Mouse (Mus musculus) kidney, embryonic 16.5 days (tissue): Measurements from ENCODE around the gene Gfra4. TPM values are rescaled to one million over a fixed set of nuclear protein-coding genes. Genes with fewer than 3 reads are reported as not detected.
"Not testable (repeated sequence)": the region's sequence is repeated elsewhere in the genome, so short reads cannot be mapped to it uniquely, and the experiment has no call there.

Source experiments
- ATAC-seq: fragments of 200-750 bp; cut with Nextera tagmentation; 2 replicates; pipeline ENCODE4 v1.8.0; 2017; ENCODE audit warnings: moderate TSS enrichment; ENCODE audit not compliant: low FRiP score, low TSS enrichment
- H3K27ac ChIP-seq: fragments of 300-500 bp; sonication (generic); 2 replicates; pipeline ENCODE4 v1.5.1; 2014; ENCODE audit warnings: low read length
- H3K27me3 ChIP-seq: fragments of 300-500 bp; sonication (generic); 2 replicates; pipeline ENCODE4 v1.6.1; 2014; ENCODE audit warnings: low read length, control low read depth, mixed read lengths; ENCODE audit not compliant: insufficient read depth
- H3K36me3 ChIP-seq: fragments of 300-500 bp; sonication (generic); 2 replicates; pipeline ENCODE4 v1.6.1; 2014; ENCODE audit warnings: low read length, control low read depth, mixed read lengths; ENCODE audit not compliant: insufficient read depth
- H3K4me1 ChIP-seq: fragments of 300-500 bp; sonication (generic); 2 replicates; pipeline ENCODE4 v1.6.1; 2014; ENCODE audit warnings: low read length, control low read depth, mixed read lengths; ENCODE audit not compliant: insufficient read depth
- H3K4me2 ChIP-seq: fragments of 300-500 bp; sonication (generic); replicated peaks from 2 replicates; pipeline ENCODE4 v1.6.1; 2014; ENCODE audit warnings: low read depth, low read length
- H3K4me3 ChIP-seq: fragments of 300-500 bp; sonication (generic); 2 replicates; pipeline ENCODE4 v1.5.1; 2014; ENCODE audit warnings: mild to moderate bottlenecking, low read length
- H3K9ac ChIP-seq: fragments of 300-500 bp; sonication (generic); replicated peaks from 2 replicates; pipeline ENCODE4 v1.6.1; 2014; ENCODE audit warnings: low read length
- H3K9me3 ChIP-seq: fragments of 300-500 bp; sonication (generic); 2 replicates; pipeline ENCODE4 v1.6.1; 2016; ENCODE audit warnings: low read length, control low read depth
- WGBS: fragments of 180-500 bp; shearing (Covaris S2); extraction: QIAGEN DNeasy Blood & Tissue Kit; methylation state at CpG from one replicate; pipeline ENCODE4 v1.1.7; 2014; 5-methylcytosine and 5-hydroxymethylcytosine counted together
- polyA plus RNA-seq: library from polyadenylated mRNA; unstranded; fragments of >200 nt; fragmentation: Nextera tagmentation; extraction: Ambion mirVana; gene quantifications from 2 replicates; pipeline ENCODE4 v1.2.1, GENCODE M21; 2015

Gene Gfra4
- polyA plus RNA-seq, 1 experiment from 2014 or later: 17.3 TPM

DNA sequence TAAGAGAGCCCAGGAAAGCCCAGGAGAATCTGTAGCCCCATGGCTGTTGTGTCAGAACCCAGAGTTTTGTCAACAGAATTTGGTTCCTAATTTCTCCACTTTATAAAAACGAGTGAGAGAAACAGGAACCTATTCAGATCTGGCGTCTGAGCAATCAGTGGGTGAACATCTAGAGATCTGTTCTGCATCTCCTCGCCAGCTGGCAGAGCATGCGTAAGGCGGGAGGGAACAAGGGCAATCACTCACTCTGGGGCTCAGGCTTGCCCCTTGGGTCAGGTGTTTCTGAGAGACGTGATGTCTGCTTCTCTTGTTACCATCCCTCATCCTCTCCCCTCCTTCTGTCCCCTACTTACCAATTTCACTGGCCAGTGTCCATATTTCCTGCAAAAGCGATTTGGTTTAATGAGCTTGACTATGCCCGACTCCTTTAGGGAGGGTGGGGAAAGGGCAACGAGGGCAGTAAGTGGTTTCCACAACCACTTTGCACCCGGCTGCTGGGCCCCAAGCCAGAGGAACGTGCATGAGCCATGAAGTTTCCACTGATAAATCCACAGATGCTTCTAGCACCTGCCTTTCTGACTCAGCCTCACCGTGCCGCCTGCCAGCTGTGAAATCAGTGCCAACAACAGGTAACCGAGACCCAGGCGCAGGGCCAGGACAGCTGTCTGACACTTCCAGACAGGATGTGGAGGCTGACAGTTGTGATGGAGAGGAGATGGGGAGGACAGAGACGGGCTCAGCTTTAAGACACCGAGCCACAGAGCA is 5.5 kb downstream of the Gfra4 start:
- ATAC-seq: no peak
- H3K9ac ChIP-seq: 0 out of 2 replicates have a peak overlapping the region, but pooled peaks have one; percentile 8
- H3K4me2 ChIP-seq: no peak overlapping the region
- H3K27ac ChIP-seq: no peak overlapping the region
- 32% methylated on average over 17 of the region's 17 CpGs for WGBS
- peaks cover 5% of the 10 kb centered on the region; the same call in 1 of the 2 replicates for H3K9me3 ChIP-seq
- H3K4me3 ChIP-seq: no peak overlapping the region
- H3K27me3 ChIP-seq: peaks cover 30% of the 10 kb centered on the region
- H3K4me1 ChIP-seq: peaks cover 24% of the 10 kb centered on the region
- no peaks in the 10 kb centered on the region for H3K36me3 ChIP-seq

DNA sequence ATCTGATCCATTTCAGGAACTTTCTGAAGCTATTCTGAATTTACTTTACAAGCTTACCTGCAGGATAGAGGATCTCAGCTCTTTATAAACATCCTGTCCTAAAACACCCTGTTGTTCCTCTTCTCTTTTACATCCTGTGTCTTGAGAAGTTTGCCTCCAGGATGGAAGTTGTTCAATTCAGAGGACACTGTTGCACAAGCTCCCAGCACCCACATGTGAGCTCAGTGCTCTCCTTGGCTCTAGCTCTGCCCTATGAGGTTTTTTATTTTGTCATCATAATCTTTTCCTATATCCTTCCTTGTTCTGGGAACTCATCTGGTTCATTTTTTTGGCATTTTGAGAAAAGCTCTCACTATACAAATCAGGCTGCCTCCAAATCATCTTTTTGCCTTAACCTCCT is 6.1 kb downstream of the Gfra4 start:
- no peak overlapping the region for H3K4me2 ChIP-seq
- no peaks in the 10 kb centered on the region for H3K36me3 ChIP-seq
- no peak overlapping the region for H3K4me3 ChIP-seq
- H3K4me1 ChIP-seq: peaks cover 24% of the 10 kb centered on the region
- peaks cover 23% of the 10 kb centered on the region for H3K27me3 ChIP-seq
- 0 out of 2 replicates have a peak overlapping the region, but pooled peaks have one; percentile 8 for H3K9ac ChIP-seq
- no peak for ATAC-seq
- no peak overlapping the region for H3K27ac ChIP-seq
- H3K9me3 ChIP-seq: peaks cover 5% of the 10 kb centered on the region; the same call in 1 of the 2 replicates

DNA sequence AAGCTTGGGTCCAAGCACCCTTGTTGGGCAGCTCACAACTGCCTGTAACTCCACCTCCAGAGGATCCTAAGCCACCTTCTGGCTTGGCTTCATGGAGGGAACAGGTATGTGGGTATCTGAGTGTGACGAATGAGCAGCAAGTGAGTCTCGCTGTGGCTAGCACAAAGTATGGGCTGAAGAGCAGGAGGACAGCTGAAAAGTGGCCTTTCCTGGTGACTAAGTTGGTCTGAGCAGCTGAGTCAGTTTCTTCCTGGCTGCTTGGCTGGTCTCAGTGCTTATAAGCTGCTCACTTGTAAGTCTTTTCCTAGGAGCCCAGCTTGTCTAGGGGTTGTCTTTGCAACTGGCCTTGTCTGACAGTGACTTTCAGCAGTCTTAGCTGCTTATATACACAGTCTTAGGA is 6.5 kb downstream of the Gfra4 start:
- Histone ChIP-seq H3K4me2 (no peak overlapping the region), H3K27ac (no peak overlapping the region), H3K4me1 (peaks cover 21% of the 10 kb centered on the region), H3K27me3 (peaks cover 20% of the 10 kb centered on the region), H3K36me3 (no peaks in the 10 kb centered on the region), H3K4me3 (no peak overlapping the region), H3K9ac (no peak overlapping the region), H3K9me3 (peaks cover 5% of the 10 kb centered on the region; the same call in 1 of the 2 replicates)
- 81% methylated on average over 2 of the region's 2 CpGs for WGBS
- no peak for ATAC-seq

DNA sequence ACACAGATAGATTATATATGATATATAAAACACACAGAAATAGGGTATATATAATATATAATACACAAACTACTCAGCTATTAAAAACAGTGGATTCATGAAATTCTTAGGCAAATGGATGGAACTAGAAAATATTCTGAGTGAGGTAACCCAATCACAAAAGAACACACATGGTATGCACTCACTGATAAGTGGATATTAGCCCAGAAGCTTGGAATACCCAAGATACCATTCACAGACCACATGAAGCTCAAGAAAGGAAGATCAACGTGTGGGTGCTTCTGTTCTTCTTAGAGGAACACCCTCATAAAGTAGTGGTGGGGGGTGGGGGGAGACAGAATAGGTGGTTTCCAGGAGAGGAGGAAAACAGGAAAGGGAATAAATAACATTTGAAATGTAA is 11.5 kb downstream of the Gfra4 start:
- not testable (repeated sequence) for H3K27ac ChIP-seq, H3K27me3 ChIP-seq, H3K9ac ChIP-seq, H3K4me3 ChIP-seq, H3K4me1 ChIP-seq, ATAC-seq, H3K36me3 ChIP-seq, H3K9me3 ChIP-seq, H3K4me2 ChIP-seq
- WGBS: 66% methylated on average over 1 of the region's 1 CpGs

DNA sequence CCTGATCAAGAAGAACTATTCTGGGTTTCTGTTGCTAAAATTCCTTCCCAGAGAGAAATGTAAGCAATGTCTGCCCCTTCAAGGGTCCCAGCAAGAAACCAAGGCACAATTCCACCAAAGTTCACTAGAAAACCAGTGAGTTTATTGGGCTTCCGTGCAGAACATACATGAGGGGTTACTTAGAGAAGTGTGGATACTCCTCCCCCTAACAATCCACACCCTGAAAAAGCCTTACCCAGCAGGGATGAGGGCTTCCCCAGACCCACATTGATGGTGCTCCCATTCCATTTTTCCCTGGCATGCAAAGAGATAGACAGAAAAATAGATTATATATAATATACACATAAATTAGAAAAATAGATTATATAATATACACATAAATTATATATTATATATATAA is 11.9 kb downstream of the Gfra4 start:
- no peak overlapping the region for H3K27ac ChIP-seq
- ATAC-seq: no peak
- H3K4me3 ChIP-seq: no peak overlapping the region
- no peaks in the 10 kb centered on the region for H3K27me3 ChIP-seq
- peaks cover 7% of the 10 kb centered on the region for H3K36me3 ChIP-seq
- no peak overlapping the region for H3K9ac ChIP-seq
- peaks cover 5% of the 10 kb centered on the region; the same call in 1 of the 2 replicates for H3K9me3 ChIP-seq
- H3K4me1 ChIP-seq: peaks cover 3% of the 10 kb centered on the region; the same call in 1 of the 2 replicates
- no peak overlapping the region for H3K4me2 ChIP-seq
- WGBS: 90% methylated on average over 1 of the region's 1 CpGs

DNA sequence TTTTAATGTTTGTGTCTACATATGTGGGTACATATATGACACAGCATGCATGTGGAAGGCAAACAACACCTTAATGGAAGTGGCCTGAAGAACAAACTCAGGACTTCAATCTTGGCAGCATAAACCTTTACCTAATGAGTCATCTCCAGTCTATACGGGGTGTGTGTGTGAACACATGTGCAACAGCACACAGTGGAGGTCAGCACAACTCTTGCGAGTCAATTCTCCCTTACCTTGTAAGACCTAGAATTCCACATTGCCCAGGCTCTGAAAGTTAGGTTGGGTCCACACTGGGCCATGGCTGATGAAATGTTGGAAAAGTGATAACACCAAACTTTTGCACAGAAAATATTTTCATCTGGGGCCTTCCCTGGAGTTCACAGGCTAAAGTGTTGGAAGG is 12.3 kb downstream of the Gfra4 start:
- peaks cover 3% of the 10 kb centered on the region; the same call in 1 of the 2 replicates for H3K4me1 ChIP-seq
- no peak overlapping the region for H3K9ac ChIP-seq
- H3K4me3 ChIP-seq: no peak overlapping the region
- peaks cover 5% of the 10 kb centered on the region; the same call in 1 of the 2 replicates for H3K9me3 ChIP-seq
- no peak for ATAC-seq
- WGBS: 90% methylated on average over 2 of the region's 2 CpGs
- no peaks in the 10 kb centered on the region for H3K27me3 ChIP-seq
- H3K36me3 ChIP-seq: peaks cover 11% of the 10 kb centered on the region
- no peak overlapping the region for H3K4me2 ChIP-seq
- no peak overlapping the region for H3K27ac ChIP-seq

DNA sequence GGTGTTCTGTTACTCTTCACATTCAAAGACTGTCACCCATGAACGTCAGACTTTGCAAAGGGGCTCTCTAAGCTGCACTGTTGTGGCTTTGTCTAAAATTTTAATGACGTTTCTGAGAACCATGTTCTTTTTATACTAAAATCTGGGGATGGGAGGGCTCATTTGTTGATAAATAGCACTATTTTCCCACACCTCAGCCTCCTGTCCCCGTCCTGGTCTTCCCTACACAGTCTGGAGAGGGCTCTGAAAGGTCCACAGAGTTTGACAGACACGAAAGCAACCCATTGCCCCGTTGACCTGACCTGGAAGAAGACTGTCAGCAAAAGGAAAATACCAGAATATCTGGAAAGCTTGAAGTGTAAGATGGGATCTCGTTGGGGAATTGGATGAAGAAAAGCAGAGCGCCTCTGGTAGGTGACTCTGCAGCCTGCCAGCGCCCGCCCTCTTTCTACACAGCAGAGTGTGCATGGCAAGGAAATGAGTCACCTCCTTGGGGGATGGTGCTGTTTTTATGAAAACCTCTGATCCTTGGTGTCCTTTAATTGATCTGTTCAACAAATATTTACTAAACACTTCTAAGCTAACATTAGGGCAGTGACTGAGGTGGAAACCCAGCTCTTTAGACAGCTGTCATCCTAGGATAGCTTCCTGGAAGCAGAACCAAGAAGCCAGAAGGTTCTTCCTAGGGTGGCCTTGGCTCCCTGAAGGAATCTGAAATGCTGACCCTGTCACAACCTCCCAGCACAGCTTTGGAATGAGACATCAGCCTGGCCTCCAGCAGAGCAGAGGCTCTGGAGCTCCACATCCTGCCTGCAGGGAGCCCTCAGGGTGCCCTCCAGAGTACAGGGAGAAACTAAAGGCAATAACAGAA is 13.6 kb downstream of the Gfra4 start:
- 69% methylated on average over 9 of the region's 9 CpGs for WGBS
- Histone ChIP-seq H3K9me3 (peaks cover 5% of the 10 kb centered on the region; the same call in 1 of the 2 replicates), H3K27me3 (no peaks in the 10 kb centered on the region), H3K9ac (no peak overlapping the region), H3K36me3 (peaks cover 15% of the 10 kb centered on the region), H3K4me2 (no peak overlapping the region), H3K4me3 (no peak overlapping the region), H3K4me1 (peaks cover 3% of the 10 kb centered on the region; the same call in 1 of the 2 replicates), H3K27ac (peak overlapping the region; percentile 20)
- peak; percentile 46; the same call in 1 of the 2 replicates for ATAC-seq

DNA sequence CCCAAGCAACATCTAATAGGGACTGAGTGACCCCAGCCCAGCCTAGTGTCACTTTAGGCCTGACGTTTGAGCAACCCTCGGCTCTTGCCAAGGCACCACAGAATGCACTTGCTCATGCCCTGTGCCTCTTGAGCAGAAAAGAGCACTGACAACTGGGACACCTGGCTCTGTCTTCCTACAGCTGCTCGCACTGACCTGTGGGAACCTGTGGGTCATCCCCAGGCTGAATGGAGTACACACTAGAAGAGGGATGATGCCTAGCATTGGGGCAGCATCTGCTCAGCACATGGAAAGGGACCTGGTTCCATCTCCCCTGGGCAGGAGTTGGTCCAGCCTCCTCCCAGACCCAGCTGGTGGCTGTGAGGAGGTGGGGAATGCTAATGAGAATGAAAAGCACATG is 15.9 kb downstream of the Gfra4 start:
- Histone ChIP-seq H3K27me3 (no peaks in the 10 kb centered on the region), H3K9ac (no peak overlapping the region), H3K4me3 (no peak overlapping the region), H3K9me3 (no peaks in the 10 kb centered on the region), H3K27ac (no peak overlapping the region), H3K4me1 (peaks cover 3% of the 10 kb centered on the region; the same call in 1 of the 2 replicates), H3K36me3 (peaks cover 21% of the 10 kb centered on the region), H3K4me2 (no peak overlapping the region)
- 87% methylated on average over 3 of the region's 3 CpGs for WGBS
- no peak for ATAC-seq

DNA sequence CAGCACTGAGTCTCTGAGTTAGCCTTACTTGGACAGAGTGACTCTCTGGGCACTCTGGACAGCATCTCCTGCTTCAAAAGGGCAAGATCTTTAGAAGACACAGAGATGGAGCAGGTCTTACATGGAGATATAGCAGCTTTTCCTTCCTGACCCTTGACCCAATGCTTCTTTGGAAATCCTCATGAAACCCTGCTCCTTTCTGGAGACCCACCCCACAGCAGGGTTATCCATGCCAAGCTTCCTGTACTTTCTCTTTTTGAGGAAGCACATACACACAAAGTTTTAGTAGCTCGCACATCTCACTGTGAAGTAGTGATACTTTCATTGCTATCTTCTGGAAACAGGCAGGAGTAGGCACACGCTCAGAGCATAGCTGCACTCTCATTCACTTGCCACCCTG is 17.7 kb downstream of the Gfra4 start:
- H3K4me1 ChIP-seq: peaks cover 3% of the 10 kb centered on the region; the same call in 1 of the 2 replicates
- no peak for ATAC-seq
- WGBS: 87% methylated on average over 2 of the region's 2 CpGs
- H3K27ac ChIP-seq: no peak overlapping the region
- no peak overlapping the region for H3K9ac ChIP-seq
- no peak overlapping the region for H3K4me3 ChIP-seq
- H3K9me3 ChIP-seq: no peaks in the 10 kb centered on the region
- H3K27me3 ChIP-seq: no peaks in the 10 kb centered on the region
- H3K36me3 ChIP-seq: peaks cover 21% of the 10 kb centered on the region
- H3K4me2 ChIP-seq: no peak overlapping the region
